Mouse (Mus musculus) spleen, adult 18-20 months (tissue): Measurements from ENCODE around the gene Mybpc1.

Experiments
- DNase-seq, 2 experiments: peaks; one replicate each; pipeline ENCODE4 v3.0.0; 2022; ENCODE audit warnings: mixed read lengths in 2 of 2

Gene Mybpc1

DNA sequence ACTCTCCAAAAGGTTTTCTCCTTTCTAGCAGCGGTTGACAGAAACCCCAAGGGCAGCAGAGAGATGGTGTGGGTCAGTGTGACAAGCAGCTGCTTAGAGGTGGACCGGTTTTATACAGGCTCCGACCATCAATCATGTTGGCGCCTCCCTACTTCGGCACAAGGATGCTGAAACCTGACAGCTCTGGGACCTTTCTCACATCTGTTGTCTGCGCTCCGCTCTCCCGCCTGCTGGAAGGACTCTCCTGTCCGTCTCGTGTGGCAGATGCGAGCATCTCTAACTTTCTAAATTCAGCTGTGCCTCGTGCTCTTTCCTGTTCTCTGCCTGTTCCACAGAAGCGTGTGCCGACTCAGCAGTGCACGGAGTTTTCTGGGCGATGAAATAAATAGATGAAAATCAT lies at the start of gene Mybpc1:
Gene Mybpc1, minus strand, starts transcription at position 210 of the 400 bp plus-strand sequence.
- no peak for DNase-seq

DNA sequence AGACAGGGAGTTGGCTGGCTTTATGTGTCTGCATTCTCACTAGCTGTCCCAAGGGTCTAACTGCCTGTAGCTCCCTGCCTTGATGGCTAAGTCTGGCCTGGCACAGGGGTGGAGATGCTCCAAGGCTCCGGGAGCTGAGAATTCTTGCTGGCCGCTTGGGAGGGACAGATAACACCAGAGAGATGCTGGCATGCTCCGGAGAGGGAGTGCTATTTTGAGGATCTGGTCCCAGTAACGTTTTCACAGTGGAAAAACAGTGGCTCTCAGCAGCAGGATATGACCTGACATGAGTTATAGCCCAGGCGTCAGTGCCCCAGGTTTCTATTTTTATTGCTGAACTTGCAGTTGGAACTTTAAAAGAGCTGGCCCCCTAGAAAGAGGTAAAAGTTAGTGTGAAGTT lies 40.5 kb upstream of the Mybpc1 start:
- no peak for DNase-seq

DNA sequence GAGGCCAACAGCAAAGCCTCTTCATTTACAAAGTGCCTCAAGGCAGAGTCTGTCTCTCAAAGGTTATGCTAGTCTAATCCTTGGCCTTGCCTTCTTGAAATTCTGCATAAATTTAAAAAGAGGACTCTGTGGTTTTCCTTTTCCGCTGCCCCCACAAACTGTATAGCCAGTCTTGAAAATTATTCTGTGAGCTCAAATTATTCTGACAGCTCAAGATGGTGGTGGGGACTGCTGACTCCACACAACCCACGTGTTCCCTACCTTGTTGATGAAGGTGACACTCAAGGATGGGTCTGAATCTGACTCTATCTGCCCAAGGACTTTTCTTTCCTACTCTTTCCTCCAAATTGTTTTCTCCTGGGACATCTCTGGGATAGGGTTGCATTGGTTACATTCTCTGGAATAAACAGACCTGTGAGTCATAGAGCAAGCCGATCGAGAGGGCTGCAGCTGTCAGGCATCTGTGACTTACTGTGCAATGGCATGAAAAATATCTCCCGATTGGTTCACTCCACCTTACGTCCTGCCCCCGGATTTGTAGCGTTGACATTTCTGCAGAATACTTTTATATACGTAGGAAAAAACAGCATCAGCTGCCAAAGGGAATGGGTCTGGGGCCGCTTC lies 26.5 kb upstream of the Mybpc1 start:
- DNase-seq = no peak

DNA sequence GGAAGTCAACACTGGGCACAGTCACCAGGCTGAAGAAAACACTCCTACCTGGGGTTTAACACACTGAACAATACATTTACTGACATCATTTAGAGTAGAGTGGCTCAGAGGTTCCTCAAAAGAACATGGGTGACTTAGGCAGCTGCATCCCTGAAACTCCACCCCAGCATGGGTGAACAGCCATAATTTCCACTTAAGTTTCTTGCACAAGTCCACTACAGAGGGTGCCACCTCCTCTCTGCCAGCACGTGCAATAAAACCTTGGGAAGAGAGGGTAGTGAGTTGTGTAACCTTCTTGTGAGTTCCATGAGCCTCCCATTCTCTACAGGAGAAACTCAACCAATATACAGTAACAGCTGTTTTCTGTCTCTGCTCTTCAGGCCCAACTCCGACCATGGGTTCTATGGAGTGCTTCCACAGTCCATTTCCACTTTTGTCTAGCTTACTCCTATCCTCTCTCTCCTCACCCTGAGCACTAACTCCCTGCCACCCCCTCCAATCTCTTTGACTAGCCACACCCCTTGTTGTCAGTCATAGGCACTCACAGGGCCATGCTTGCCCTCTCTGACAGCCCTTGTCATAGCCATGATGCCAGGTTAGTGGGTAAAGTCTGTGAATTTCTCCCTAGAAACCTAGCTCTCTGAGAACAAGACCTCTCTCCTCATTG lies 25.8 kb upstream of the Mybpc1 start:
- DNase-seq = no peak

DNA sequence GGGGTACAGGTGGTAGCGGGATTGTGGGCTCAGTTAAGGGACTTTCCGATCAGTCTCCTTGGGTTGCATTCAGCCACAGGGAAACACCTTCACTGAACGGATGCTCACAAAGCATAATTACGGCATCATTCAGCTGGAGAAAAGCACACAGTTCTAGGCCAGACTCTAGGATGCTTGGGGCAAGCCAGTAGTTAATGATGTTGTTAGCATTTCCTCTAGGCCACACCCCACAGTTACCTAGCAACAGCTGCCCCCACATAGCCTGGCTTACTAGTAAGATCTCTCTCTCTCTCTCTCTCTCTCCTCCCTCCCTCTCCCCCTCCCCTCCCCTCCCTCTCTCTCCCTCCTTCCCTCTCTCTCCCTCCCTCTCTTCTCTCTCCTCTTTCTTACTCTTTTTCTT lies 22.1 kb upstream of the Mybpc1 start:
- DNase-seq = no peak

DNA sequence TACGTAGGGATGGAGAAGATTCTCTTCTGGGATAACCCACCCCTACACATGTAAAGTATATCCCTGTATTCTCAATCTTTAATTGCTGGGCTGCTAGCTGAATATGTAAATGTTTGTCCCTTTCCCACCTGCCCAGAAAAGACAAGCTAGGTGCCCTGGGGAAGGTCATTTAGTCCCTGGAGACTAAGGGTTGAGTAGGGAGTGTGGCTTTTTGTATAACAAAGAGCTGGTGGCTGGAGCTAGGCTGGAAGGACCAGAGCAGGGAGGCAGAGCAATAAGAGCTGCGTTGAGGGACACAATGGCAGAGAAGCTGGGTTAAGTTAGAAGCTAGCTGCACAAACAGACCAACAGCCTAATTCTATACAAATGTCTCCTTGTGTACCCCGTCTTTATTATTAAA lies 21.2 kb upstream of the Mybpc1 start:
- DNase-seq = no peak

DNA sequence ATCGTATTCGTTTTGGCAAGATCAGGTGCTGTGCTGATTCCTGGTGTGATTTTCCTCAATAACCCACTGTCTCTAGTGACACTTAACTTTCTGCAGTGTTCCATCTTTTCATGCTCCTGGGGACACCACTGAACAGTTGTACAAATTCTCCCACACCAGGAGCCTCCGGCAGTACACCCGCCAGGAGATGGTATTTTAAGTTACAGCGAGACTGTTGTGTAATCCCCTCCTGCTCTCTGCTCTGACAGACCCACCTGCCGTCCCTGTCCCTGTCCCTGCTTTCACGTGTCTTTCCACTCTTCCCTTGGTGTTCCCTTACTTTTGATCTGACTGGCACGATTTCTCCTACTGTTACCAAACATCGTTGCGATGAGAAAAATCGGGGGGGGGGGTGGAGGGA lies 19.3 kb upstream of the Mybpc1 start:
- DNase-seq = no peak

DNA sequence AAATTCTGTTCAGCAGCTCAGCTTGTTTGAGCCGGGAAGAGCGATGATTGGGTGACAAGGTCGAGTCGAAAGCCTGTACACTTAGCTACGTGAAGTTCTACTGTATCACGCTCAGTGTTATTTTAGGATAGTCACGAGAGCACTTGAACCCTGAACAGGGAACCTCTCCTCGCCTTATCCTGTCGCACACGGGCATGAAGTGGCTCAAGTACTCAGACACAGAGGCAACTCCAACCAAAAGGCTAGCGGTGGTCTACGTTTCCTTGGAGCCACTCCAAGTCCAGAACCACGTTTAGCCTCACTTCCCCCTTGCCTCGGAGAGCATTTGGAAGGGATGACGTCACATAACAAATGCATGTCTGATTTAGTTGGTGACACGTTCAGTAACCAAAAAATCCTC lies 17.7 kb upstream of the Mybpc1 start:
- DNase-seq = no peak

DNA sequence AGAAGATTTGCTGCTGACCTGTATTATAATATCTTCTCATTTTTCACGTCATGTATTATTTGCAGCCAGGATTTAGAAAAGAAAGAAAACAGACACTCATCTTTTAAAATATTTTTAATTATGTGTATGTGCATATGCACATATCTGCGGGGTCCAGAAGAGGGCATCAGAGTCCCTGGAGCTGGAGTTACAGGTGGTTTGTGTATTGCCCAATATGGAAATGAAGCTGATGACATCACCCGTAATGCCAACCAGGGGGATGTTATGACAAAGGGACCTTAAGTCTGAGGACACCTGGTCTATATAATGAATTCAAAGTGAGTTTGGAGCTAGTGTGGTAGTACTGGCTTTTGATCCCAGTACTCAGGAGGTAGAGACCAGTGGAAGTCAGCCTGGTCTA lies 15.9 kb upstream of the Mybpc1 start:
- DNase-seq = no peak

DNA sequence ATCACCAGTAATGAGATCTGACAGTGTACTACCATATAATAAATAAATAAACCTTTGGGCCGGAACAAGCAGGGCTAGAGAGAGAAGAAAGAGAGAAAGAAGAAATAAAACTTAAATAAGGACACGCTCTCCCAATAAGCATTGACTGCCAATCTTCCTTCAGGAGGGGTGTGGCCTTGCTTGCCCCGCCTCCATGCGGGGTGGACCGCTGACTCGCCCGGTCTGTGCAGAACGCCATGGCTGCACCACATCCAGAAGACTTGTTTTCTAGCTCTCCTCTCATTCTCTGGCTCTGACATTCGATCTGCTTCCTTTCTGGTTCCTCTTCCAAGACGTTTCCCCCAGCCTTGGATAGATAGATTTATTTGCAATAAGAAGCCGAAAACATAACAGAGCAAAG lies 8.1 kb upstream of the Mybpc1 start:
- DNase-seq = no peak

DNA sequence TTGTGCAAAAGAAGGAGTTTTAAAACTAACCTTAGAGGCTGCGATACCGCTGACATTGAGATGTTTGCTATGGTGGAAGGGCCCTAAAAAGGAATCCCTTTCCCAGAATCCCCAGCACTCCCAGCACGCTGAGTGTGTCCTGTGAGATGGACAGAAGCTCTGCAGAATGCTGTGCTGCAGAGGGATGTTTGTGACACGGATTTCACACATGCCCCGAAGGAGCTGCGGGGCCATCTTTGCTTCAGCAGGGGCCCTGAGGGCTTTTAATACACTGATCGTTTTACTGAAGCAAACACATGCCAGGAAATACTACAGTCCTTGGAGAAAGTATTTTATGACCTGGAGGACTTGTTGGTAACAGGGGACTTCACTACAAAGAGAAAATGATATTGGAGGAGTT lies 1.7 kb upstream of the Mybpc1 start:
- no peak for DNase-seq

DNA sequence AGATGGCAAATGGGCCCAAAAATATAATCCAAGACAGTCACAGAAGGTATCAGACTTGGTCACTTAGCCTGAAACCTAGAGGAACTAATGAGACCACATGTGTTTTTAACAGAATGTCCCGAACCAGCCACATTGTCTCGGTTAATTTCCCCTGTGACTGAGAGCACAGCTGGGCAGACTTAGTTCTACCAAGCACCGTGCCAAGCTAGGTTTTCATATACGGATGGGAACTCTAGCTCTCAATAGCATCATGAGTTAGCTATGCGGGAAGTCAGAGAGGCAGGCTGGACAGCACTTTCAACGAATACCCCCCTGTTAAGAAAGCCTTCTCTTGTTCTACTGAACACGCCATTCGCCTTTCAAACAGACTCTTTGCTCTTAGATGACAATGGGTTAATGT lies 1.1 kb upstream of the Mybpc1 start:
- DNase-seq = no peak

DNA sequence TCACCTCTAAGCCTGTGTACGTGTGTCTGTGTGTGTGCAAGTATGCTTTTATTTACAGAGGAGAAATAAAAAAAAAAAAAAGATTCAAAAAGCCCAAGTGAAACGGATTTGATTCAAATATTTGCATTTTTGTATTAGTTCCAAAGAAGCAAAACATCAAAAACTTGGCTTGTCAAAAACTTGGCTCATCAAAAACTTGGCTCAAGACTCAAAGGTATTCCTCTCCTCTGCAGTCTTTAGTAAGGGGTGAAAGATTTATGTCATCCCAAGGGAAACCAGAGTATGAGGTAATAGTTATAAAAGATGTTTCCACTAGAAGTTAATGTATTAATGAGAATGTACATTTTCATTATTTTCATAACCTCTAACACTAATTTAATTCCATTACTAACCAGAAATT lies 1.2 kb downstream of the Mybpc1 start:
- no peak for DNase-seq

DNA sequence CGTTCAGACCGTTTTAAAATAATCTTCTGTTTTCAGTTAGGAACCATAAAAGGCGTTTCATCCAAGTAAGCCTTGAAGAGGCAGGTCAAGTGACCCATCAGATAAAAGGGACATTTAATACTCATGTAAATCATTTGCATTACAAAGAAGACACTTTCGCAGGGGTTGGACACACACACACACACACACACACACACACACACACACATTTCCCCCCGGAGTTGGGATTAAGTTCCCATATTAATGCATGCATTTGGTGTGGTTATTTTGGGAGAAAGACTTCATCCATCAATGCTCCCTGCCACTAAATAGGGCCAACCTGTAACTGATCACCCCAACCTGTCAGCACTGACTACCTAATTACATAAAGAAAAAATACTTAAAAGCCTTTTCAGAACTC lies 1.7 kb downstream of the Mybpc1 start:
- no peak for DNase-seq

DNA sequence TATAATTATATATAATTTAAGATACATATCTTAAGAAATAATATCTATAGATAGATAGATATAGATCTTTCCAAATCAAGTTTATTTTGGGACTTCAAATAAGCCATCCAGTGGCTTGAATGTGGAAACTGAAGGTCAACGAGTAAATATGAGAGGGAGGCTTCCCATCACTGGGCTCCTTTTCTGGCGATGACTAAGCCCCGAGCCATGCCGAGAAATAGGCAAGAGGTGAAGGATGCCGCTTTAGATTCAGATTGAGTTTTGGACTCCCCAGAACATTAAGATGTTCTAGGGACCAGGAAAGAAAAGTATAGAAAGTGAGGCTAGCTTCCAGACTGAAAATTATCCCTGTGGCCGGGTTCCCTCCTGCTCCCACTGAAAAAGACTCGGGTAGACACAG lies 4.4 kb downstream of the Mybpc1 start:
- no peak for DNase-seq

DNA sequence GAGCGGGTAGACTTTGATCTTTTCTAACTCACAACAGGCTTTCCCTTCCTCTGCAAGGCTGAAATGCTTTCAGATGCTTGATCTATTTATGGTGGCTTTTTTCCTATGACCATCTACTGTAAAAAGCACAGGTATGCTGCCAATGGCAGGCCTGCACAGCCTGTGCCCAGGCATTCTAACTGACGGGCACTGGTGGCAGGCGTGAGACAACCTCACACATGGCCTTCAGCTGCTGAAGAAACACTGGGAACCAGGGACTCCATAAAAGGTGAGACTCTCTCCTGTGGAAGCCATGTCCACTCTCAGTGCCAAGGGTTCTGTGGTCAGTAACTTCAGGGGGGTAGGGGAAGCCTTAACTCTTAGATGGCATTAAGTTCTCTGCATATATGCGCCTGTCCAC lies 12.6 kb downstream of the Mybpc1 start:
- no peak for DNase-seq

DNA sequence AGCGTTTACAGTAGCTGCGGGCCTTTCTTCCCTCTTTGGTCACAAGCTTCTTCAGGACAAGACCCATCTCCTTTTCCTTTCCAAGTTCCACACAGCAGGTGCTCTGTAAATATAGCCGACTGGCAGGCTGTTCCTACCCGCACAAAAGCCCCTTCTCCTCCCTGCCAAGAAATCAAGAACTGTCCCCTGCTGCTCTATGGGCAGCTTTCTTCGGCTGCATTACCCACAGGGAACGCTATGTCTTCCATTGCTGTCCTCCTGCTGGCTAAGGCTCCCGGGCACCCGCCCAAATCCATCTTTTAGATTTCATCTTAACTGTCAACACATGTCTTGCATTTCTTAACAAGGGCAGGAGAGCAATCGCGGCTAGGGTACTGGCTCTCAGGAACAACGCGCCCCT lies 13.9 kb downstream of the Mybpc1 start:
- no peak for DNase-seq

DNA sequence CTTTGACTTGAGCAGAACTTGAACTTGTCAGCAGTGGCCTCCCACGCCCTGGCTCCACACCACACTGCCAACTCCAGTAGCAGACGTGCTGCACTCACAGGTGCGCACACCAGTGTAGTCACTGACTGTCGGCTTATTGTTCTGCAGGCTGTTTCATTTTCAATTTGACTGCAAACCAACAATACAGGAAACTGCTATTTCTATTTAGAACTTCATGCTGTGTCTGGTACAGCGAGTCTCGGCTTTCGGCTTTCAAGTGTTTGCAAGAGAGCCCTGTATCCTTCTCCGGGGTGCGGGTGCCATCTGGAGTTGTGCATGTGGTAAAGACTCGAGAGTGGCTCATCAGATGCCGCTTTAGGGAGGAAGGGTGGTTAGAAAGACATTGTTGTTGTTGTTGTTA lies 20.5 kb downstream of the Mybpc1 start:
- DNase-seq = peak; percentile 31 to 37

DNA sequence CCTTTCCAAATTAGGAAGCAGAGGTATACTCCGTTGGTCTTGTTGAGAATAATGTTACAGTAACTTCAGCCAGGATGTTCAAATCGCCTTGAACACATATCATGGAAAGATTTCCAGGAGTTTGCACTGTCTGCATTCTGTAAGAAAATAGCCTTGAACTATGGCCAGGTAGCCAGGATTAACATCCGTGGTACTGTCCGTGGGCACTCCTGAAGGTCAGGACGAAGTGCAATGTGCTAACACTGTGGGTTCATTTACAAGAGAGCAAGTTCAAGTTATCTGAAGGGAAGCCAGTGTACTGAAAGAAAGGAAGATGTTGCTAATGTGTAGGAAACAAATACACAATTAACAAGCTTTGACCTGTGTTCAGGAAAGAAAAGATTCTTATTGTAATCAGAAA lies 24.2 kb downstream of the Mybpc1 start:
- DNase-seq = no peak

DNA sequence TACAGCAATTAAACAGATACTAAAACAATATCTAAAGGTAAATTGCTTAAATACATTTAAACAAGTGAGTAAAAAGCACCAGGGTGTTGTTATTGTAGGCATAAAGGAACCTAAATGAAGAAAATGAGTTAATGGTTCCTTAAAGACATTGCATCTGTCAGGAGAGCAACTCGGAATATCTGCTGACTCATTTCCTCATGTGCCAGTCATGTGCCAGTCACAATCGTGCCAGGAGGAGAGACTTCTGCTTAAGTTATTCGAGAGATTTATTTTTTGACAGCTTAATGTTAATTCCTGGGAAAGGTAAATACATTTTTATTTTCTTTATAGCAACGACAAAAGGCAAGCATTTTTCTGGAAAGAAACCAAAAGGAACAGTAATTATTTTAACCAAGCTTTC lies 26.3 kb downstream of the Mybpc1 start:
- no peak for DNase-seq

DNA sequence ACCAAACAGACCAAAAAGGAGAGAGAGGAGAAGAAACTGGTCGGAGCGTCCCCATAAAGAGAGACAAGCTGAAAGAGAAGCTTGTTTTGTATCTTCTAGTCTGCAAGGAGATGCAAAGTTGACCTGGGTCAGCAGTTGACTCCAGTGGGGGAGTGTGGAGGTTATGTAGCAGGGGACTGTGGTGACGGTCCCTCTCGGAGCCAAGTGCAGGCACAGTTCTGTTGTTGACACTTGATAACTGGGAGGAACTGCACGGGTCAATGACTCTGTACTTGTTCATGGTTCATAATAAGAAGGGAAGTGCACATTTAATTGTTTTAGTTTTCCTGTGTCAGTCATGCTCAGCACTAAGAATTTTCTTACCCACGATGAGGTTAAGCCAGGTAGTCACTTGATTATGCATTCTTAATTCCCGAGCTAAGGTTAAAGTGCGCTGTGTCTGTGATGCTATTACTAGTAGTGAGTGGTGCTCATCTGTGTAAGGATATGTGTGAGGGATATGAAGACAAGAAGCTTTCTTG lies 30.8 kb downstream of the Mybpc1 start:
- DNase-seq = peak; percentile 26 to 37

DNA sequence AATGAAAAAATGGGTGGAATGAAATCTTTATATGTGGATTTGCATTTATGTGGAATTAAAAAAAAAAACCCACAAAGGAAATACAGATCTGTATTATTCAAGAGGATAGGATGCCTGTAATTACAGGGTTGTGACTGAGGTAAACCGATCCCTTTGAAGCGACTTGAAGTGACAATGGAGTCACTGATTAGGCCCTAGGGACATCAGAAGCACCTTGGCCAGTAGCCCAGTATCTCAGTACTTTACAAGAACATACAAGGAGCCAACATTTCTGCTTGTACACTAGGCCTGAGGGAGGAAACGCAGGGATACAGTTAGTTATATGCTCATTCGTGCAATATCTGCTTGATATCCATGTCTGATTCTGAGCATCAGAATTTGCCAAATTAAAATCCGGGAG lies 32.8 kb downstream of the Mybpc1 start:
- DNase-seq = no peak

DNA sequence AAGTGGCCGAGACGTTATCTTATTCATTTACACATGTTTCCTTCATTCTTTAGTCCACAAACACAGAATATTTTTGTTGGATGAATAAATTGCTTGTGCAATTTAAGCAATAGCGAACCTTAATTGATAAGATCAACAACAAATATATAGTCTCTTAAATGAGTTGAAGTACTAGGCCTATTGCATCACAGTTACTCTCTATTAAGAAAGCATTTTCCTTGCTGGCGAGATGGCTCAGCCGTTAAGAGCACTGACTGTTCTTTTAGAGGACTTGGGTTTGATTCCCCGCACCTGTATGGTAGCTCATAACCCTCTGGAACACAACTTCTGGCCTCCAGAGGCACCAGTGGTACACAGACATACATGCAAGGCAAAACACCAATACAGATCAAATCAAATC lies 47.9 kb downstream of the Mybpc1 start:
- no peak for DNase-seq

DNA sequence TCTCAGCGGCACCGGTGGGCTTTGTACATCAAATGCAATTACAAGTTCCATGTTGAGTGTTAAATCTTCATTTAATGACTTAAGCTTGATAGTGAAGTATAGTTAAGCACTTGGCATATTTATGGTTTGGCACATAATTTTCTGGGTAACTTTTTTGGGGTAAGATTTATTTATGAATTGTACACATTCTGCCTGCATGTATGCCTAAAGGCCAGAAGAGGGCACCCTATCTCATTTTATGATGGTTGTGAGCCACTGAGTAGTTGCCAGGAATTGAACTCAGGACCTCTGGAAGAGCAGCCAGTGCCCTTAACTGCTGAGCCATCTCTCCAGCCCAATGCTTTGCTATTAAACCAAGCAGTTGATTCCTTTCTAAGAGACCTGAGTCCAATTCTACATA lies 52.2 kb downstream of the Mybpc1 start:
- DNase-seq = no peak

DNA sequence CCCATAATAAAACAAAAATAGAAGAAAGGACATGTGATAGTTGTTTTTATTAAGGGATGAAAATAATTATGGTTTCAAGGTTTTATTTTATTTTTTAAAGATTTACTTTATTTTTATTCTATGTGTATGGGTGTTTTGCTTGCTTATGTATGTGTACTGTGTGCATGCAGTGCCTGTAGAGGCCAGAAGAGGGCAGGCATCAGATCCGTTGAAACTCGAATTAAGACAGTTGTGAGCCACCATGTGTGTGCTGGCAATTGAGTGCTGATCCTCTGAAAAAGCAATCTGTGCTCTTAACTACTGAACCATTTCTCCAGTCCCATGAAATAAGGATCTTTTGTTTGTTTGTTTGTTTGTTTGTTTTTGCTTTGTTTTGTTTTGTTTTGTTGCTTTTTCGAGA lies 54.7 kb downstream of the Mybpc1 start:
- DNase-seq = no peak
